Mouse (Mus musculus) testis, postnatal 10 days (tissue): ENCODE measurements around the gene Map3k3.
A peak's percentile ranks its signal among the peaks of the same experiment; 100 is the strongest.

Experiments
- DNase-seq: peaks from one replicate; pipeline ENCODE4 v3.0.0; 2021; ENCODE audit warnings: low spot score

The Map3k3 gene

DNA sequence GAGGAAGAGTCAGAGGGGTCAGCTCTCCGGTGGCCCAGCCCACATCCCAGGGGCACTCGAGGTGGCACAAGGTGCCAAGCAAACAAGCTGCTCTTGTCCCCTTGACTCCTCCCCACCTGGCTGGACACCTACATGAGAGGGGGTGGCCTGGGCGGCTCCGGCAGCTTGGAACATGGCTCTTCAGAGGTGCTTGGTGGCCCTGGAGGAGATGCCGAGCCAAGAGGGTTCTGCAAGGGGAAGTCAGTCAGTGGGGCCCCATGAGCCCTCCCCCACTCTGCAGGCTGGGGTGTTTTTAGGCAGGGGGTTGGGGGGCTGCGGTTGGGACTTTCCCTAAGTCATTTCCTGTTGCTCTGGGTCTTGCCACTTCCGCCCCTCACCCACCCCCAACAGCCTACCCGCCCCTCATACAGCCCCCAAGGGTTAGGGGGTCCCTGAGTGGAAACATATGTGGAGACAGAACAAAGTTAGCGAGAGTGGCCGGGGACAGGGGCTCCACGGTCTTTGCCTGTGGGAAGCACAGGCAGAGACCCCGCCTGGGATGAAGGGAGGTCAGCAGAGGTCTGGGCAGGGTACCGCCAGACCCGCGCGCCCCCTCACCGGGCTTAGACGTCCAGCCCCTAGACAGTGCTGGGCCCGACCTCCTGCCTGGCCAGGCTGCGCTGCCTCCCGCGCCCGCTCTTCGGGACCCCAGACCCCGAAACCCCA, 75.0 kb downstream of the Map3k3 start:
- DNase-seq = peak; percentile 61

DNA sequence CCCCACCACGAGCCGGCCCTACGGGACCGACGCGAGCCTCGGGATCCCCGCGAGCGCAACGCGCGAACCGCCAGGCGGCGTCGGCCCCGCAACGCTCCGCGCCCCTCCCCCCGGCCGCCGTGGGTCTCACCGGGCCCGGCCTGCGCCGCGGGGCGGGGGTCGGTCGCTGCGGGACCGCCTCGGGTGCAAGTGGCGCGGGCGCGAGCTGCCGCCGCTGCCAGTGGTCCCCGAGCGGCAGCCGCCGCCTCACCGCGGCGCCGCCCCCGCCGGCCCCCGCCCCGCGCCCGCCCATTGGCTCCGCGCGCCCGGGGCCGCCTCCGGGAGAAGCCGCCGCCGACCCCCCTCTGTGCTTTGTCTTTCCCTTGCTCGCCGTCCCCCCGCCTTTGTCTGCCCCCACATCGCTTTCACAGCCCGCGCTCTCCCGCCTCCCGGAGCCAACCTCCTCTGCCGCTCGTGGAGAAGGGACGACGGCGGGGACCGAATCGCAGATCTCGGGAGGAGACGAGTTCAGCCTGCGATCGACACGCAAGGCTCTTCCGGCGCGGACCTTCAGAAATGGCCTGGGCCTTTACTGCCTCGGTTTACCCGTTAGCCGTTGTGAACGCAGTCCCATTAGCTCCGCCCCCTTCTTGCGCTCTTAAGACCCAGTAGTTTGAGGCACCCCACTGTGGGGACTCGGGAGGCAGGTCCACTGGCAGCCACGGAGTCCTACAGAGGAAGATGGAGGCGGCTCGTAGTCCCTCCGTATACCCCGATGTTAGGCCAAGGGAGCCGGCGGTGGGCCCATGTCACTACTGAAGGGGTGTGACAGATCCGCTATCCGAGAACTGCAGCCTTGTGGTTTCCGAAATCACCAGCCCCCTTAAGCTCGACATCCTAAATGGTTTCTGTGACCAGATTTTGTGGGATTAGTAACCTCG, 75.8 kb downstream of the Map3k3 start:
- peak; percentile 80 for DNase-seq

DNA sequence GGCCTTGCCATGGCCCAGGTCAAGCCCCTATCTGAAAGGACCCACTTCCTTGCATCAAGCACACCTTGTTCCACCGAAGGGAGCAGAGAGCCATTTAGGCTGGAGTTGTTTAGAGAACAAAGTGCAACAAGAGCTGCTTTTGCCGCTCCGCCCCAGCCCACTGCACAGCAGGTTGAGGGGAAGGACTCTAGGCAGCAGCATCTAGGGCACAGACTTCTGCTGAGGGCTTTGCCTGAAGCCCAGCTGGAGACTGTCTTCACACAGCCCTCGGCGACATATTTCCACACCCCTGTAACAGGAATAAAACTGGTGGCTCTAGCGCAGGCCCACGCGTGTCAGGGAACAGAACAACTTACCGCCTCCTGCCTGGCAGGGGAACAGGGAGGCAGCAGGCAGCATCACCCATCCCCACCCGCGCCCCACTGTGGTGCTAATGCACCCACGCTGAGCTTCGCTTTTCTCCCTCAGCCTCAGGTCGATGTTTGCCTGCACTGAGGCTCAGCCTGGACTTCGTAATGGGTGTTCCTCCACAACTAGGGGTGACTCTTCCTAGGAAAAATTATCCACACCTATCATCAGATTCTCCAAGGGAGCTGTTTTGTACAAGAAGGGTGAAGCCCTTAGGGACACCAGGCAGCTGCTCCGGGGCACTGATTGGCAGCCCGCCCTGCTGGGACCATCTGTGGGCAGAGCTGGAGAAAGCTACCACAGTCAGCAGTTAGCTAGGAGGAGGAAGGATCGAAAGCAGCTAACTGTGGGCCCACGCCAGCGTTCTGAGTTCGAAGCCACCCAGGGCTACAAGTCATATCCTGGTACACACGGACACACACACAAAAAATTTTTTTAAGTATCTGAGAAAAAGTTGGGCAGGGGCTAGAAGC, 76.7 kb downstream of the Map3k3 start, which contains the start of the genes Gm10840 and Limd2:
Gene Gm10840 (plus strand): TSS at position 10 of the 881 bp plus-strand sequence.
Gene Limd2 (minus strand): TSS at position 20 of the 881 bp plus-strand sequence.
- peak; percentile 62 for DNase-seq

DNA sequence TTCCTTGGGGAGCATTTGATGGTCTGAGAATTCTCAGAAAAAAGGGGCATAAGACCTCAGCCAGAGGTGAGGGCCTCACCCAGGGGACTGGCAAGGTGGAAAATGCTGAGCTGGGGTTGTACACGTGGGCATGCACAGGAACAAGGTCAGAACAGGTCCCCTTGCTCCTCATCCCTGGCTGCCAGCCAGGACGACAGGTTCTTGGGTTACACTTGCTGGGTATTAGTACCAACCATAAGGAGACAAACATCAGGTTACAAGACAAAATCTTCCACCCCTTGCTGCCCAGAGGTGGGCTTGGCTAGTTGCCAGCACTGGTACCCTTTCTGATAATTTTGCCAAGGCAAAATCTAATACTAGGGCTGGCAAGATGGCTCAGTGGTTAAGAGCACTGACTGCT, 77.8 kb downstream of the Map3k3 start:
- no peak for DNase-seq

DNA sequence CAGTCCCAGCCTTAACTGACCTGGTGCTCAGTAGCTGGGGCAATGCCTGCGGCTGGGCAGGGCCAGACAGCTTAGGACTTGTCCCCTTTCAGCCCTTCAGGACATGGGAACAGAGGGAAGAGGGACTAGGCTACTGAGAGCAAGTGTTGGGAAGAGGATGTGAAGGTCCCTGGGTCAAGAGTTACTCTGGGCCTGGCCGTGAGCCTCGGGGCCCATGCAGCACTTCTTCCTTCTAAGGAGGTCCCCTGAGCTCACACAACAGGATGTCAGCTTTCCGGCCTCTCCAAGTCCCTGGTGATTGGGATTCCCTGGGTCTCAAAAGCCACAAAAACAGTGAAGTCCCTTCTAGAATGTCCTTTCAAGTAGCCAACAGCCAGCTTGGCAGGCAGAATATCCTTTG, 79.1 kb downstream of the Map3k3 start:
- no peak for DNase-seq

DNA sequence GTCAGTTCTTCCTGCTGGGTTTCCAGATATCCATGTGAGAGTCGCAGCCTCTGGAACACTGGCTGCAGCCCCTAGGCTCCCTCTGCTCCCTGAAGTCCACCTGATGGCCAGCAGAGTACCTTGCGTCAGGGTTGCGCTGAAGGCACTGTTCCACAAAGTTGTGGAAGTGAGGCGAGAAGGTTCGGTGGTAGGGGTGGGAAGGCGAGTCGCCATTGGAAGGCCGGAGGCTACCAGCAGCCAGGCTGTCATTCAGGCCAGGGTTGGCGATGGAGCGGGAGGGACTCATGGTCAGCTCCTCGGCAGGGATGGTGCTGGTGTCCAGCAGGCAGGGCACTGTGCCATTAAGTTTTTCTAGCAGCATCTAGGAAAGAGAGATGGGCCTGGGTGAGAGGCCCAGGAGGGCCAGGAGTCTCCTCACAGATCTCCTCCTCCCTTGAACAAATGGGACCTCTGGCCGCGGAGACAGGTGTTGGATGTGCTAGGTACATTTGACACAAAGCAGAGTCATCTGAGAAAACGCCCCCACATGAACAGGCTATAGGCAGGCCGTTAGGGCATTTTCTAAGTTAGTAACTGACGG, 80.3 kb downstream of the Map3k3 start:
- DNase-seq = no peak

DNA sequence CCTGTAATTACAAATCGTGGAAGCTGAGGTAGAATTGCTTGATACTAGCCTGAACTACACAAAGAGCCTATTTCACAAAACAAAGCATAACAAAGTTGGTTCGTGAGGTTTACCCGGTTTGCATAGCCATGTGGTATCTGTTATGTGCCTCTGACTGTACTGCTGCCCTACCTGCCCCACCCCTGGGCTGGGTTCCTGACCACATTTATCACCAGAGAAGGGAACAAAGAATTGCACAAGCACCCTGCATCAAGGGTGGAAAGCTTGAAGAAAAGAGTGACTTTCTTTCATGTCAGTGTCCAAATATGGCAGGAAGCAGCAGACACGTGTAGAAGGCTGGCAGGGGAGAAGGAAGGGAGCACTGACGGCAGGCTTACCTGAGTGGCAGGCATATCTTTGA, 83.0 kb downstream of the Map3k3 start:
- DNase-seq = no peak

DNA sequence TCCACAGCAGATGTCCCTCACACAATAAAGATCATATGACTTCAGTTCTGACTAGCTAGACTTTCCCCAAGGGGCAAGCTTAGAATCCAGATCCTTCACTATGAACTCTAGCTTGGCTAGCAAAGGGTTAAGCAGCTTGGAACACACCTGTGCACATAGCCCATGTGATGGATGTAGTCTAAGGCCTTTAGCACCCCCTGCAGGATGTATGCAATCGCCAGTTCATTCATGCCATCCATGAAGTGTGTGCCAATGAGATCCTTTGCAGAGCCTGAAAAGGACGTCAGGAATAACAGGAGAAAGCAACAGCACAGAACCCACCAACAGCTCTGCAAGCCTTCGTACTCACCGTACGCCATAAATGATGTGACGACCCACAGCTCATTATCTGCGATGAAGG, 86.4 kb downstream of the Map3k3 start:
- DNase-seq = no peak

DNA sequence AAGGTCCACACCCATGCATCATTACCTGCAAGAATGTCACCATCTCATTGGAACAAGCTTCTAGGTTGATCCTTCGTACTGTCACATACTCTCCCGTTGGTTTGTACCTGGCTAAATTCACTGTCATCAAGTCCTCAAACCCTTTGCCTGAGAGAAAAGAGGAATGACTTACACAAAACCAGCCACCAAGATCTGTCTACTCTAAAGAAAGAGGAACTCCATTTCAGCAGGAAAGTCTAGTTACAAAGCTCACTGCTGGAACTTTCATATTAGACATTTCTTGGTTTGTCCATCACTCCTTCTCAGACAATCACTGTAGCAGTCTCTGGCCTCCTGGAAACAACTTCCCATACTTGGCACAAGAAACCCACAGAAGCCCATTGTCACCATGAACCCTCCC, 88.8 kb downstream of the Map3k3 start:
- no peak for DNase-seq

DNA sequence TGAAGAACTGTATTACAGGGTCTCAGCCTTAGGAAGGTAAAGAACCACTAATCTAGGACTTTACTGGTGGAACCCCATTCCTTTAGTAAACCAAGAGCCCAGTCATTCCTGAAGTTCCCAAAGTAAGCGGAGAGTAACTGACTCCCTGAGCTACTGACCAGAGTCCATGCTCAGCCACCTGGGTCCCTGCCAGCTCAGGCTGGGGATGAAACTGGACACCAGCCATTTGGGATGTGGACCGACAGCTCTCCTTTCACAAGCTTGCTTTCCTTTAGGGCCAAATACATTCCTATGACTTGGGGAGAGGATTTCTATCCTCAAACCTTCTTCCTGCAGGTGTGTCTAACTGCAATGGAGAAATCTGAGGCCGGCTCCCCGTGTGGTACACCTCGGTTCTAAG, 90.0 kb downstream of the Map3k3 start:
- no peak for DNase-seq

DNA sequence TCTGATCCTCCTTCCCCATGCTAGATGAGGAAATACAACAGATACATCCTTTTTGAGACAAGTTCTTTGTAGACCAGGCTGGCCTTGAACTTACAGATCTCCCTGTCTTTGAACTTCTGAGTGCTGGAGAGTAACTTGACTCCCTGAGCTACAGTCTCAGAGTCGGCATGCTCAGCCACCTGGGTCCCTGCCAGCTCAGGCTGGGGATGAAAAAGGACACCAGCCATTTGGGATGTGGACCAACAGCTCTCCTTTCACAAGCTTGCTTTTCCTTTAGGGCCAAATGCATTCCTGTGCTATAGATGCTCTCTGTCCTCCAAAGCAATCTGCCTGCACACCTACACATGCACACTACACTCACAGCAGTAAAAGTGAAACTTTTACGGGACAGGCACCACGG, 90.7 kb downstream of the Map3k3 start:
- no peak for DNase-seq

DNA sequence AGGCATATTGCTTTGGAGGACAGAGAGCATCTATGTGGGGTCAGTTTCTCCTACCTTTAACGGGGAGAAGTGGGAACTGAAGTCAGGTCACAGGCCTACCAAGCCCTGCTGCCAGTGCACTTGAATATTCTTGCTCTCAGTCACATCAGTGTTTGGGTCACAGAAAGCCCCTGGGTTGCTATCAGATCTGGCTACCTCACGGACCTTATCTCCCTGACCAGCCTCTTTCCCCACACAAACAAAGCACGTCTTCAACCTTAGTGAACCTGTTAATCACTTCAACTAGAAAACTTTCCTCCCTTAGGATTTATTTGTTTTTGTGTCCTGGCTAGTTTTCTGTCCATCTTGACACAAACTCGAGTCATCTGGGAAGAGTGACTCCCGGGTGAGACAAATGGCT, 92.0 kb downstream of the Map3k3 start:
- no peak for DNase-seq

DNA sequence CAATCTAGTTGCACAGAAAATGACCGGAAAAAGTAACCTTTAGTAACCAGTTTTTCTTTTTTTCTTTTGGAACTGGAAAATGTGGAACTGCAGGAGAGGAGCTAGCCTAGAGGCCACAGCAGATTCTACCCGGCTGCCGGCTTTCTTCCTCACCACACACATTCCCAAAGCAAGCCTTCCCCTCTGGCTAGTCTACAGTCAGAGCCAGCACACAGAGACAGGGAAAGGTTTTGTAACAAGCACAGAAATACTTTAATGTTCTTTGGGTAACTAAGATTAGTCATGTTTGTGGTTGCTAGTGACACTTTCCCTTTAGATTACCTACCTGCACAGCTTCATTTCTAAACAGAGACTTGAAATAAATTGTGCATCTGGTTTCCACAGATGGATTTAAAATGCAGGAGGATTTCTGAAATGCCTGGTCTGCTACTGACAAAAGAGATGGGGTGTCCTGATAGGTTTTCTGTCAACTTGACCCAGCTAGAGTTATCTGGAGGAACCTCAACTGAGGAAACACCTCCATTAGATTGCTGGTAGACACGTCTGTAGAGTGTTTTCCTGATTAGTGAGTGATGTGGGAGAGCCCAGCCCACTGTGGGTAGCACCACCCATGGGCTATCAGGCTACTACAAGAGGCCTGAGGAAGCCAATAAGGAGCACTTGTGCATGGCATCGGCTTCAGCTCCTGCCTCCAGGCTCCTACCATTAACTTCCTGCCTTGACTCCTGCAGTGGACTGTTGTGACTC, 93.8 kb downstream of the Map3k3 start:
- DNase-seq = no peak

DNA sequence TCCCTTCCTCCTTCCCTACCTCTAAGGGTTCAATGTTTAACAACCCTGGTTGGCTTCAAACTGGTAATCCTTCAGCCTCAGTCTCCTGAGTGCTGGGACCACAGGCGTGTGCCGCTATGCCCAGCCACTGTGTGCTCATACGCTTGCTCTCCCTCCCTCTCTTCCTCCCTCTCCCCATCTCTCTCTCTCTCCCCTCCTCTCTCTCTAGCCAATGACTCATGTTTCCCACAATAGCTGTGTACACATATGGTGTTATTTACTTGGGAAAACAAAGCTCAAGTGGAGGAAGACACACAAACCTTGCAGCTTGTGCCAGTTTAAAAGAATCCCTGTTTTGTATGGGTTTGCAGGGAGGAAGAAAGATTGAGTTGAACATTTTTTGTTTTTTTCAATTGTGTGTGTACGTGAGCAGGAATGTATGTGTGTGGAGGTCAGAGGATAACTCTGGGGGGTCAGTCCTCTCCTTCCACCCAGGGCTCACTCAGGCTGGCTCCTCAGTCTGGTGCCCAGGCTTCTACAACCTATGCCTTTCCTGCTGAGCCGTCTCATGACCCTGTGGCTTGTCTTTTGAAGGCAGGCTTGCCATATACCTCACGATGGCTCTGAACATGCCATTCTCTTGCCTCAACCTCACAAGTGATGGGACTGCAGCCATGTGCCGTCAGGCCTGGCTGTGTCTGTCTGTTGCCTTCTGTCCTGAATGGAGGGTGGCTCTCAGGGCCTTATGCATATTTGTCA, 95.5 kb downstream of the Map3k3 start:
- no peak for DNase-seq

DNA sequence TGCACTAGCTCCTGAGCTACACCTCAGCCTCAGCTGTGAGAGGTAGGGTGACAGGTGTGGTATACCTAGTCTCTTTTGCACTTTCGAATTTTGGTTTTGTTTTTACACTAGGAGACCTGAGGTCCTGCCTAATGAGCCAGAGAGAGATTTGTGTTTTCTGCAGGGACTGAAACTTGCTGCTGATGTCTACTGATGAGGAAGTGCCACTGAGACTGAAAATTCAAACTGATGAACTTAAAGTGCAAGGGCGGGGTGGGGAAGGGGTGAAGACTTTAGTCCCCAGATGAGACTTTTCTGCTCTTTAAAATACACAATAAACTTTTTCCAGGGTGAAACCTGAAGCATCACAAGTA, 96.0 kb downstream of the Map3k3 start:
- no peak for DNase-seq

DNA sequence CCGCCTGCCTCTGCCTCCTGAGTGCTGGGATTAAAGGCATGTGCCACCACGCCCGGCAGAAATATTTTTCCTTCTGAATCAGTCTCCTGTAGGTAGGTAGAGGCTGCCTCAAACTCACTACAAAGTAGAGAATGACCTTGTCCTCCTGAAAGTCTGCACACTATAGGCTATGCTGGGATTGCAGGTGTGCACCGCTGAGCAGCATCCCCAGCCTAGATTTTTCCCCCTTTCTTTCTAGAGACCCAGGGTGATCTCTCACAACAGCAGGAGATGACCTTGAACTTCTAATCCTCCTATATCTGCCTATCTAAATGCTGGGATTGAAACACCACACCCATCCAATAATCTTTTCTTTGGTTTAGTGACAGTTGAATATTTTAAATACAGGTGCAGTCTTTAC, 102.9 kb downstream of the Map3k3 start:
- no peak for DNase-seq

DNA sequence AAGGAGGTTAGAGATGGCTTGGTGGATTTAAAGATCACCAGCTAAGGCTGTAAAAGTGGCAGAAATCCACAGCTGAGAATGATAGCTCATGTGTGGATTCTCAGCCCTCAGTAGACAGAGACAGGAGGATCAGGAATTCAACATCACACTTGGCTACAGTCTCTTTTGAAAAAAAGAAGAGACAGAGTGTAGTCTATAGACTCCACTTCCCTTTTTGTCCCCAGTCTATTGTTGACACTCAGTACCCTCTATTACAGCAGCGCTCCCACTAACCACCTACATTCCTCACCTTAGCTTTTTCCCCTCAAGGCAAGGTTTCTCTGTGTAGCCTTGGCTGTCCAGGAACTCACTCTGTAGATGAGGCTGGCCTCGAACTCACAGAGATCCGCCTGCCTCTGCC, 107.3 kb downstream of the Map3k3 start:
- DNase-seq = no peak

DNA sequence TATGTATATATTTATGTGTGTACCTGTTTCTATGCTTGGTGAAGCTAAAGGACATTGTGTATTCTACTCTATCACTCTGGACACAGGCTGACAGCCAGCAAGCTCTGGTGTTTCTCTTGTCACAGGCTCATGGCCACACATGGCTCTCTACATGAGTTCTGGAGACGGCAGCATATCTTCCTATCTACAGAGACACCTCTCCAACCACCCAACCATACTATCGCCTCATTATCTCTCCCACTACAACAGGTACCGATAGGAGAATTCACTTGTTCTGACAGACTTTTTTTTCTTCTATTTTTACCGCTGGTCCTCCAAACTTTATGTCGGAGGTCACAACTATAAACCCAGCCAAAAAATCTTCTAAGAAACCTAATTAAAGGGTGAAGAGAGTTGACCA, 107.8 kb downstream of the Map3k3 start:
- DNase-seq = no peak

DNA sequence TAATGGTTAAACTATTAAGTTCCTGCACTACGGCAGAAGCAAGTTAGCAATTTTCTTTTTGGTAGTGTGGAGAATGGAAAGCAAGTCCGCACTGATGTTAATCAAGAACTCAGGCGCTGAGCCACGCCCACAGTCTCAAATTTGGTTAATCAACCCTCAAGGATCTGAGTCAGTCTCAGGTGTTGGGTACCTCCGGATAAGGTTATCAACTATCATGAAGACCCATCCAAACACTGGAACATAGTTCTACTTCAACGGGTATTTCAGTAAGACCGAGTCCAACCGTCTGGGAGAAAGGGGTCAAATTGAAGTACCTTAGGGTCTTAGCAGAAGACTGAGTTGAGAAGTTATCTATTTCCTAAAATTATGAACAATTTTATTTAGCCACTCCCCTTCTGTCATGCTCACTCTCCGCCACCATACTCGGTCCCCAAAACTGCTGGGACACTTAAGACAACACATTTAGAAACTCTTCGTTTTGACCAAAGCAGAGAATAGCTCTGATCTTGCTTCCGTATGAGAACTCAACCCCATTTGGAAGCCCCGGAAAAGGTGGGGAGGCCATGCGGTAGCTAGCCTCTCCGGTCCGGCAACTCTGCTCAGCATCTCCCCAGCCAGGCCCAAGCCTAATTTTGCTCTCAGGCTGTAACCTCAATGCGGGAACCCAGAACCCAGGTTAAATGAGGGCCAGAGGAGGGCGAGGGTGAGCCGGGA, 108.4 kb downstream of the Map3k3 start:
- no peak for DNase-seq
